Mouse (Mus musculus) E14TG2a.4 (cell line): Measurements from ENCODE around the gene Pitpna.
"Not testable (repeated sequence)": the region's sequence is repeated elsewhere in the genome, so short reads cannot be mapped to it uniquely, and the experiment has no call there.

Experiments
- H3K27me3 ChIP-seq: 2 replicates; pipeline ENCODE4 v1.6.1; 2014; ENCODE audit warnings: low read length, control low read depth; ENCODE audit not compliant: insufficient read depth
- H3K36me3 ChIP-seq: 2 replicates; pipeline ENCODE4 v1.6.1; 2014; ENCODE audit warnings: low read length, control low read depth; ENCODE audit not compliant: insufficient read depth
- H3K4me1 ChIP-seq: replicated peaks from 2 replicates; pipeline ENCODE4 v1.6.1; 2014; ENCODE audit warnings: low read depth, low read length, control low read depth
- H3K4me3 ChIP-seq: replicated peaks from 2 replicates; pipeline ENCODE4 v1.5.1; 2014; ENCODE audit warnings: mild to moderate bottlenecking, low read length
- H3K9me3 ChIP-seq: 2 replicates; pipeline ENCODE4 v1.6.1; 2014; ENCODE audit warnings: low read length, control low read depth
- CTCF ChIP-seq: conservative IDR thresholded peaks from 2 replicates; pipeline ENCODE4 v1.5.1; 2014; ENCODE audit warnings: low read length
- NANOG ChIP-seq: IDR thresholded peaks from 2 replicates; pipeline ENCODE4 v1.6.1; 2014; ENCODE audit warnings: borderline replicate concordance, low read length, mixed read lengths
- POU5F1 ChIP-seq: IDR thresholded peaks from 2 replicates; pipeline ENCODE4 v1.6.1; 2014; ENCODE audit warnings: low read length, borderline replicate concordance

Gene Pitpna

GRCm38 (mm10) chr11:75550200-75550946 lies 37.5 kb upstream of the Pitpna start:
- Histone ChIP-seq H3K27me3 (no peaks in the 10 kb centered on the region), H3K9me3 (no peaks in the 10 kb centered on the region), H3K4me1 (peaks cover 26% of the 10 kb centered on the region), H3K4me3 (no peak overlapping the region), H3K36me3 (peaks cover 26% of the 10 kb centered on the region)
- TF ChIP-seq CTCF: no peak
- no peak for TF ChIP-seq POU5F1
- TF ChIP-seq NANOG: no peak

DNA sequence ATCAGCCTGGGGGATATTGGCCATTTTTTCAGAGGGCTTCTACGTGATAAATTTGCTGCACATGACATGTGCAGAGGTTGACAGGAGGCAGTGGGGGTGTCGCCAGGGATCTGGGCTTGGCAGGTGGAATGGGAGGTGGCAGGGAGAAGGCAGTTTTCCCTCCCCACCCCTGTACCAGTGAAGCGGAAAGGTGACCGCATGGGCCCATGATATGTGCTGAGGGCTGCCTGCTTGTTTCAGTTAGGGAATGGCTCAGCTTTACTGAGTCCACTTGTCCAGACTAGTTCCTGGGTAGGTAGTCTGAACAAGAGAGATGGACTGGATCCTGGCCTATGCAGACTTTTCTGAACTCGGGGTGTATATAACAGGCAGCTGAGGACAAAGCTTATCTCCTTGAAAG lies 36.6 kb upstream of the Pitpna start:
- TF ChIP-seq CTCF: no peak
- no peak for TF ChIP-seq POU5F1
- no peak for TF ChIP-seq NANOG
- H3K4me3 ChIP-seq: no peak overlapping the region
- H3K9me3 ChIP-seq: no peaks in the 10 kb centered on the region
- H3K4me1 ChIP-seq: peaks cover 28% of the 10 kb centered on the region
- H3K27me3 ChIP-seq: no peaks in the 10 kb centered on the region
- peaks cover 16% of the 10 kb centered on the region for H3K36me3 ChIP-seq

GRCm38 (mm10) chr11:75551961-75552441 lies 35.9 kb upstream of the Pitpna start:
- TF ChIP-seq CTCF (no peak), NANOG (no peak), POU5F1 (no peak)
- H3K4me1 ChIP-seq: peaks cover 35% of the 10 kb centered on the region
- H3K4me3 ChIP-seq: peak overlapping the region; percentile 60
- H3K9me3 ChIP-seq: no peaks in the 10 kb centered on the region
- H3K27me3 ChIP-seq: no peaks in the 10 kb centered on the region
- peaks cover 13% of the 10 kb centered on the region; the same call in 1 of the 2 replicates for H3K36me3 ChIP-seq

- peaks cover 45% of the 10 kb centered on the region for H3K4me1 ChIP-seq
- TF ChIP-seq CTCF (no peak), POU5F1 (no peak), NANOG (no peak)
- no peaks in the 10 kb centered on the region for H3K9me3 ChIP-seq
- H3K27me3 ChIP-seq: no peaks in the 10 kb centered on the region
- H3K36me3 ChIP-seq: 0 out of 2 replicates have a peak, but pooled peaks cover 8% of the 10 kb centered on the region
- no peak overlapping the region for H3K4me3 ChIP-seq
Measured at GRCm38 (mm10) chr11:75552906-75553482, 34.9 kb upstream of the Pitpna start.

GRCm38 (mm10) chr11:75556006-75556405 lies 31.9 kb upstream of the Pitpna start:
- Histone ChIP-seq H3K36me3 (peaks cover 15% of the 10 kb centered on the region; the same call in 1 of the 2 replicates), H3K4me1 (peaks cover 60% of the 10 kb centered on the region)
- H3K9me3 ChIP-seq, H3K27me3 ChIP-seq, H3K4me3 ChIP-seq: not testable (repeated sequence)
- TF ChIP-seq CTCF: 0 out of 2 replicates have a peak, but pooled peaks have one; percentile 9

DNA sequence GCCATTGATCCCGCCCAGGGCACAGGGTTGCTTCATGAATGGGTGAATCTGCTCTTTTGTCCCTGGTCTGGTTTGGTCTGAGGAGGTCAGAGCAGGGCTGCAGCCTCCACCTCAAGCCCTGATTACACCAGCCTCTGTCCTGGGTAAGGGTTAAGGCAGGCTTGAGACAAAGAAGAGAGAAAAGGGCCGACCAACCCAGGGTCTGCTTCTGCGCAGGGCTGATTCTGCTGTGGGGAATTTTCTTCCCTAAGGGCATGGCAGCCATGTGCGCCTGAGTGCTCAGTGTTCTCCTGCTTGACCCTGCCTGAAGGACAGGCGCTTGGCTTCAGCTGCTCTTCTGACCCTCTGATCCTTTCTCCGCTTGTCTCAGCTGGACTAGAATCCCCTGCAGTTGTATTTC lies 30.8 kb upstream of the Pitpna start:
- Histone ChIP-seq H3K4me1 (peaks cover 53% of the 10 kb centered on the region), H3K27me3 (no peaks in the 10 kb centered on the region), H3K9me3 (no peaks in the 10 kb centered on the region), H3K36me3 (peaks cover 18% of the 10 kb centered on the region; the same call in 1 of the 2 replicates), H3K4me3 (peak overlapping the region; percentile 57)
- TF ChIP-seq NANOG (no peak), POU5F1 (no peak), CTCF (no peak)

DNA sequence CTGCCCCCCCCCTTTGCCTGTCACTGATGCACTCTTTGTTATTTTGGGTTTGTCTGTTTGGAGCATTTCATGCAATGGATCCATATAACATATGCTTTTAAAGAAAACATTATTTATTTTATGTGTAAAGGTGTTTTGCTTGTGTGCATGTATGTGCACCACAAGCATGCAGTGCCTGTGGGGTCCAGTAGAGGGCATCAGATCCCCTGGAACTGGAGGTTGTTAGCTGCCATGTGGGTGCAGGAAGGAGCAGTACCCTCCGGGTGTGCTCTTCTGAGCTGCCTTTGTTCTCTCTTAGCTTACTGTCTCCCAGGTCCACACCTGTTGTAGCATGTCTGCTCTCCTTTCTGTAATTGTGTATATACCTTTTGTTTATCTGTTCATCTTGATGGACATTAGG lies 29.8 kb upstream of the Pitpna start:
- TF ChIP-seq NANOG: no peak
- TF ChIP-seq POU5F1: no peak
- peak; percentile 97 for TF ChIP-seq CTCF
- Histone ChIP-seq H3K4me1 (peaks cover 43% of the 10 kb centered on the region), H3K36me3 (peaks cover 28% of the 10 kb centered on the region), H3K9me3 (no peaks in the 10 kb centered on the region), H3K27me3 (no peaks in the 10 kb centered on the region), H3K4me3 (no peak overlapping the region)

DNA sequence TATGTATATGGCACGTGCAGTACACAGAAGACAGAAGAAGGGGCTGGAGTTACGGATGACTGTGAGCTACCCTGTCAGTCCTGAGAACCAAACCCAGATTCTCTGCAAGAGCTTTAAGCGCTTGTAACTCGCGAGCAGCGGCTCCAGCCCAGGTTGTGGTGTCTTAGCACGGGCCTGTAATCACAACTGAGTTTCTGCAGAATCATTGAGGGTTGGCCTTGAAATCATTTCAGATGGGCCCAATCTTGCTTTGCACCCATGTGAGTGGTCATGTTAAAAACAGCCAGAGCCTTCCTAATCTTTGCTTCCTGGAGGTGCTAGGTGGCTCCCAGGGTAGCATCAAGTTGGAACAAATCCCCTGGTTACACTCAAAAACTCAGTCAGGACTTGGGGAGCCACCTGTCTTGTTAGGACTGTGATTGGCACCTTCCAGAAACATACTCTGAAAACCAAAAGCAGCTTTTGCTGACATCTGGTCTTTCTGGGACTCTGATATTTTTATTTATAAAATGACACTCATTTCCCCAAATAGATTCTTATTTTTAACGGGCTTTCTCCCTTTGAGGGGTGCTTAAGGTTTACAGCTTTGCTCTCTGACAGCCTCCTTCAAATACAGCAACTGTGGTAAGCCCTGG lies 27.9 kb upstream of the Pitpna start:
- H3K4me3 ChIP-seq: no peak overlapping the region
- peaks cover 40% of the 10 kb centered on the region for H3K4me1 ChIP-seq
- no peaks in the 10 kb centered on the region for H3K27me3 ChIP-seq
- peaks cover 41% of the 10 kb centered on the region for H3K36me3 ChIP-seq
- H3K9me3 ChIP-seq: no peaks in the 10 kb centered on the region
- no peak for TF ChIP-seq POU5F1
- no peak for TF ChIP-seq NANOG
- TF ChIP-seq CTCF: no peak
